Mouse (Mus musculus): ENCODE data around the gene Gm14137. TPM values are rescaled to one million over a fixed set of nuclear protein-coding genes. Genes with fewer than 3 reads are reported as not detected.

Gm14137 gene
- total RNA-seq, 2 experiments from 2014 or later = not detected

Other genes with a start within 250 kb of the Gm14137 start
- gene Chst14, start 248.0 kb upstream of the Gm14137 start, total RNA-seq (2021) = 1 to 10 TPM; 3.2 to 3.3 TPM
- gene Ccdc32, start 145.1 kb upstream of the Gm14137 start, total RNA-seq (2021) = 10 to 100 TPM; 55.6 to 56.3 TPM
- gene Rpusd2, start 139.7 kb upstream of the Gm14137 start, total RNA-seq (2021) = 1 to 10 TPM; 7.6 to 9.0 TPM
- gene Knl1, start 127.4 kb upstream of the Gm14137 start, total RNA-seq (2021) = under 1 TPM; 0.05 to 0.07 TPM
- 1 to 10 TPM in 1 of 2 experiments, under 1 TPM in 1; 0.46 to 1.2 TPM for gene Rad51, start 61.7 kb upstream of the Gm14137 start, total RNA-seq (2021)
- 10 to 100 TPM; 54.7 to 55.5 TPM for gene Rmdn3, start 17.5 kb upstream of the Gm14137 start, total RNA-seq (2021)
- gene Gchfr, start 6.7 kb upstream of the Gm14137 start, total RNA-seq (2021) = under 1 TPM in 1 of 2 experiments, not detected in 1; 0.74 TPM
- 10 to 100 TPM; 35.7 to 42.4 TPM for gene Zfyve19, start 34.1 kb downstream of the Gm14137 start, total RNA-seq (2021)
- 10 to 100 TPM; 17.3 to 17.6 TPM for gene Dnajc17, start 34.3 kb downstream of the Gm14137 start, total RNA-seq (2021)
- not detected for gene Ppp1r14d, start 55.4 kb downstream of the Gm14137 start, total RNA-seq (2021)
- 1 to 10 TPM; 2.0 to 2.3 TPM for gene Spint1, start 62.9 kb downstream of the Gm14137 start, total RNA-seq (2021)
- gene Rhov, start 96.8 kb downstream of the Gm14137 start, total RNA-seq (2021) = 1 to 10 TPM; 7.5 to 7.9 TPM
- gene Vps18, start 114.2 kb downstream of the Gm14137 start, total RNA-seq (2021) = 10 to 100 TPM; 44.2 to 49.9 TPM
- 1 to 10 TPM; 2.0 to 2.8 TPM for gene Dll4, start 151.3 kb downstream of the Gm14137 start, total RNA-seq (2021)
- gene Chac1, start 176.7 kb downstream of the Gm14137 start, total RNA-seq (2021) = 1 to 10 TPM; 6.6 TPM

All from layer of hippocampus, adult 18-20 months (tissue).